Mouse (Mus musculus) MEL (cell line): ENCODE data around the gene Trim65. TPM values are rescaled to one million over a fixed set of nuclear protein-coding genes. Genes with fewer than 3 reads are reported as not detected.
A peak's percentile ranks its signal among the peaks of the same experiment; 100 is the strongest.

ENCODE experiments used
- DNase-seq: peaks from one replicate; pipeline ENCODE4 v3.0.0; 2011; ENCODE audit warnings: low read depth, low spot score
- H3K27ac ChIP-seq: 2 replicates; pipeline ENCODE4 v1.5.1; 2012; ENCODE audit warnings: low read depth, mild to moderate bottlenecking, control low read depth, low read length, moderate library complexity; ENCODE audit not compliant: control insufficient read depth
- H3K27me3 ChIP-seq, 2 experiments: fragments of 150-350 bp in 1 of 2; sonication (generic) in 1 of 2; 2 replicates each; pipeline ENCODE4 v1.6.1; 2012; ENCODE audit warnings: low read length in 2 of 2, mild to moderate bottlenecking in 2 of 2, improper control_type of control experiment in 1 of 2, moderate library complexity in 1 of 2; ENCODE audit not compliant: insufficient read depth in 2 of 2, control insufficient read depth in 1 of 2
- H3K36me3 ChIP-seq, 2 experiments: 2 replicates each; pipeline ENCODE4 v1.6.1; 2012 to 2014; ENCODE audit warnings: low read length in 2 of 2, improper control_type of control experiment in 1 of 2, inconsistent platforms in 1 of 2, mild to moderate bottlenecking in 1 of 2; ENCODE audit not compliant: insufficient read depth in 2 of 2, control insufficient read depth in 1 of 2
- H3K4me1 ChIP-seq, 2 experiments: fragments of 150-350 bp in 1 of 2; sonication (generic) in 1 of 2; 2 replicates each; pipeline ENCODE4 v1.6.1; 2012; ENCODE audit warnings: low read length in 2 of 2, improper control_type of control experiment in 1 of 2, mild to moderate bottlenecking in 1 of 2; ENCODE audit not compliant: insufficient read depth in 2 of 2, control insufficient read depth in 1 of 2
- H3K4me3 ChIP-seq, 2 experiments: fragments of 150-350 bp in 1 of 2; sonication (generic) in 1 of 2; 2 replicates each; pipeline ENCODE4 v1.5.1; 2012; ENCODE audit warnings: low read depth in 2 of 2, low read length in 2 of 2, mild to moderate bottlenecking in 2 of 2, moderate library complexity in 2 of 2, control low read depth in 1 of 2, improper control_type of control experiment in 1 of 2; ENCODE audit not compliant: control insufficient read depth in 1 of 2, insufficient read depth in 1 of 2
- H3K79me2 ChIP-seq: 2 replicates; pipeline ENCODE4 v1.6.1; 2012; ENCODE audit warnings: mild to moderate bottlenecking, low read length, moderate library complexity; ENCODE audit not compliant: control insufficient read depth, poor library complexity, insufficient read depth
- H3K9ac ChIP-seq: 2 replicates; pipeline ENCODE4 v1.6.1; 2012; ENCODE audit warnings: low read depth, mild to moderate bottlenecking, control low read depth, low read length, moderate library complexity; ENCODE audit not compliant: control insufficient read depth, poor library complexity, severe bottlenecking
- H3K9me3 ChIP-seq: fragments of 150-350 bp; sonication (generic); replicated peaks from 2 replicates; pipeline ENCODE4 v1.6.1; 2012; ENCODE audit warnings: mild to moderate bottlenecking, low read length, improper control_type of control experiment, moderate library complexity; ENCODE audit not compliant: insufficient read depth
- CTCF ChIP-seq, 3 experiments: IDR thresholded peaks in 2 of 3; conservative IDR thresholded peaks in 1 of 3; 2 replicates each; pipeline ENCODE4 v1.5.1; 2011 to 2012; ENCODE audit warnings: low read length in 3 of 3, low read depth in 2 of 3, mild to moderate bottlenecking in 2 of 3, improper control_type of control experiment in 1 of 3, inconsistent platforms in 1 of 3, mixed read lengths in 1 of 3, moderate library complexity in 1 of 3; ENCODE audit not compliant: control insufficient read depth in 1 of 3, insufficient read depth in 1 of 3, poor library complexity in 1 of 3, severe bottlenecking in 1 of 3
- E2F4 ChIP-seq: IDR thresholded peaks from 2 replicates; pipeline ENCODE4 v1.6.1; 2011; ENCODE audit warnings: low read depth, low read length, improper control_type of control experiment, borderline replicate concordance
- EP300 ChIP-seq, 2 experiments: IDR thresholded peaks; 2 replicates each; pipeline ENCODE4 v1.6.1; 2011; ENCODE audit warnings: improper control_type of control experiment in 2 of 2, low read length in 2 of 2, low read depth in 1 of 2, mild to moderate bottlenecking in 1 of 2
- GATA1 ChIP-seq: IDR thresholded peaks from 2 replicates; pipeline ENCODE4 v1.6.1; 2011; ENCODE audit warnings: low read depth, low read length, improper control_type of control experiment
- HCFC1 ChIP-seq: IDR thresholded peaks from 2 replicates; pipeline ENCODE4 v1.6.1; 2012; ENCODE audit warnings: low read depth, mild to moderate bottlenecking, inconsistent platforms, low read length, improper control_type of control experiment, moderate library complexity
- MAZ ChIP-seq: IDR thresholded peaks from 2 replicates; pipeline ENCODE4 v1.6.1; 2012; ENCODE audit warnings: low read depth, mild to moderate bottlenecking, inconsistent platforms, low read length, improper control_type of control experiment
- MYC ChIP-seq: IDR thresholded peaks from 2 replicates; pipeline ENCODE4 v1.6.1; 2011; ENCODE audit warnings: low read depth, mild to moderate bottlenecking, low read length, improper control_type of control experiment, moderate library complexity
- NELFE ChIP-seq: IDR thresholded peaks from 2 replicates; pipeline ENCODE4 v1.6.1; 2011; ENCODE audit warnings: low read depth, low read length, improper control_type of control experiment
- POLR2A ChIP-seq, 2 experiments: IDR thresholded peaks; 2 replicates each; pipeline ENCODE4 v1.6.1; 2011 to 2012; ENCODE audit warnings: low read length in 2 of 2, mild to moderate bottlenecking in 2 of 2, control low read depth in 1 of 2, improper control_type of control experiment in 1 of 2, low read depth in 1 of 2, moderate library complexity in 1 of 2; ENCODE audit not compliant: control insufficient read depth in 1 of 2, insufficient read depth in 1 of 2, poor library complexity in 1 of 2
- RCOR1 ChIP-seq: IDR thresholded peaks from 2 replicates; pipeline ENCODE4 v1.6.1; 2012; ENCODE audit warnings: low read depth, mild to moderate bottlenecking, inconsistent platforms, low read length, improper control_type of control experiment
- TAL1 ChIP-seq: IDR thresholded peaks from 2 replicates; pipeline ENCODE4 v1.6.1; 2012; ENCODE audit warnings: mild to moderate bottlenecking, inconsistent platforms, low read length, moderate library complexity, mixed read lengths
- UBTF ChIP-seq: IDR thresholded peaks from 2 replicates; pipeline ENCODE4 v1.6.1; 2012; ENCODE audit warnings: low read depth, mild to moderate bottlenecking, inconsistent platforms, low read length, improper control_type of control experiment, moderate library complexity, borderline replicate concordance; ENCODE audit not compliant: insufficient read depth
- polyA plus RNA-seq, 2 experiments: library from polyadenylated mRNA; stranded (reverse) in 1 of 2; unstranded in 1 of 2; fragments of >175 nt in 1 of 2; fragments of >200 nt in 1 of 2; gene quantifications; 2 replicates each; pipeline versions ENCODE4 v1.2.1 to v1.2.4; 2012; ENCODE audit warnings: low replicate concordance in 2 of 2, low read depth in 1 of 2; ENCODE audit not compliant: insufficient read length in 2 of 2, insufficient read depth in 1 of 2, missing spikeins in 1 of 2
- total RNA-seq: library from RNA; depleted of rRNA; stranded (reverse); fragments of 300-350 nt; gene quantifications from 2 replicates; pipeline ENCODE4 v1.2.3, GENCODE M21; 2012

Gene Trim65
- total and polyA plus RNA-seq, 3 experiments: 8.8 to 10.7 TPM; not detected in 1

GRCm38 (mm10) chr11:116108464-116109137, 22.3 kb downstream of the Trim65 start:
- Histone ChIP-seq H3K27me3 (no peaks in the 10 kb centered on the region), H3K4me1 (peaks cover 9 to 10% of the 10 kb centered on the region in 2 experiments), H3K9ac (no peak overlapping the region), H3K79me2 (no peaks in the 10 kb centered on the region), H3K27ac (no peak overlapping the region), H3K9me3 (no peaks in the 10 kb centered on the region), H3K36me3 (peaks cover 0 to 8% of the 10 kb centered on the region in 2 experiments; a peak in 2 of 4 replicates), H3K4me3 (no peak overlapping the region)
- no peak for DNase-seq
- TF ChIP-seq NELFE (no peak), EP300 (IDR thresholded peaks at IDR 0.05; ENCODE audit: low read depth in 1 of 2, low read length in 2 of 2) (no peak)

- Histone ChIP-seq H3K79me2 (no peaks in the 10 kb centered on the region), H3K9me3 (no peaks in the 10 kb centered on the region), H3K27ac (no peak overlapping the region), H3K27me3 (no peaks in the 10 kb centered on the region), H3K4me3 (no peak overlapping the region), H3K36me3 (peaks cover 0 to 8% of the 10 kb centered on the region in 2 experiments; a peak in 2 of 4 replicates), H3K4me1 (peaks cover 9 to 10% of the 10 kb centered on the region in 2 experiments), H3K9ac (no peak overlapping the region)
- DNase-seq: no peak
- TF ChIP-seq TAL1 (no peak), UBTF (no peak), GATA1 (no peak), MAZ (no peak), CTCF (IDR thresholded peaks at IDR 0.05 in 2 of 3, conservative IDR thresholded peaks at IDR 0.05 in 1 of 3; ENCODE audit: control insufficient read depth in 1 of 3, insufficient read depth in 1 of 3, low read depth in 2 of 3, low read length in 3 of 3, poor library complexity in 1 of 3, severe bottlenecking in 1 of 3) (no peak), E2F4 (no peak), HCFC1 (no peak), POLR2A (IDR thresholded peaks at IDR 0.05; ENCODE audit: control insufficient read depth in 1 of 2, insufficient read depth in 1 of 2, low read depth in 1 of 2, low read length in 2 of 2, poor library complexity in 1 of 2) (no peak), EP300 (IDR thresholded peaks at IDR 0.05; ENCODE audit: low read depth in 1 of 2, low read length in 2 of 2) (no peak), MYC (no peak)
These were observed 23.1 kb downstream of the Trim65 start for GRCm38 (mm10) chr11:116107777-116108285.

- H3K36me3 ChIP-seq: peaks cover 0 to 8% of the 10 kb centered on the region in 2 experiments; a peak in 2 of 4 replicates
- TF ChIP-seq RCOR1 (no peak), E2F4 (no peak), CTCF (IDR thresholded peaks at IDR 0.05 in 2 of 3, conservative IDR thresholded peaks at IDR 0.05 in 1 of 3; ENCODE audit: control insufficient read depth in 1 of 3, insufficient read depth in 1 of 3, low read depth in 2 of 3, low read length in 3 of 3, poor library complexity in 1 of 3, severe bottlenecking in 1 of 3) (peak in 1 of 3 experiments; percentile 16; a peak in 2 of 6 replicates)
- H3K27me3 ChIP-seq: no peaks in the 10 kb centered on the region
- H3K79me2 ChIP-seq: no peaks in the 10 kb centered on the region
- H3K9me3 ChIP-seq: no peaks in the 10 kb centered on the region
- no peak overlapping the region for H3K9ac ChIP-seq
- no peak for DNase-seq
- H3K27ac ChIP-seq: no peak overlapping the region
- no peak overlapping the region for H3K4me3 ChIP-seq
- H3K4me1 ChIP-seq: peaks cover 9 to 10% of the 10 kb centered on the region in 2 experiments
These were observed 23.8 kb downstream of the Trim65 start for GRCm38 (mm10) chr11:116106963-116107776.
